Mouse (Mus musculus): ENCODE results near the gene Eif2d. TPM values are rescaled to one million over a fixed set of nuclear protein-coding genes. Genes with fewer than 3 reads are reported as not detected.

The Eif2d gene
- polyA plus RNA-seq, 1 experiment from 2014 or later, result 32.3 TPM

GRCm38 (mm10) chr1:131174299-131174861 is 21.4 kb downstream of the Eif2d start:
- no peak overlapping the region for H3K4me2 ChIP-seq
- ATAC-seq (ENCODE audit: low read depth) (no peak), DNase-seq (no peak)
- peaks cover 87% of the 10 kb centered on the region for H3K36me3 ChIP-seq
- H3K4me1 ChIP-seq (replicated peaks), result no peaks in the 10 kb centered on the region
- H3K4me3 ChIP-seq (replicated peaks), result no peak overlapping the region
- no peaks in the 10 kb centered on the region for H3K27me3 ChIP-seq
- H3K27ac ChIP-seq, result no peak overlapping the region
- no peak overlapping the region for H3K9ac ChIP-seq
- 74% methylated on average over 12 of the region's 12 CpGs for whole genome bisulfite sequencing (ENCODE audit: insufficient replicate concordance)
- no peaks in the 10 kb centered on the region for H3K9me3 ChIP-seq (replicated peaks)

GRCm38 (mm10) chr1:131175189-131175588 is 22.2 kb downstream of the Eif2d start:
- no peak overlapping the region for H3K9ac ChIP-seq
- H3K36me3 ChIP-seq, result peaks cover 87% of the 10 kb centered on the region
- WGBS (ENCODE audit: insufficient replicate concordance), result 92% methylated on average over 1 of the region's 1 CpGs
- no peaks in the 10 kb centered on the region for H3K9me3 ChIP-seq (replicated peaks)
- ATAC-seq (ENCODE audit: low read depth) (no peak), DNase-seq (no peak)
- no peak overlapping the region for H3K4me2 ChIP-seq
- no peaks in the 10 kb centered on the region for H3K4me1 ChIP-seq (replicated peaks)
- H3K27me3 ChIP-seq, result no peaks in the 10 kb centered on the region
- no peak overlapping the region for H3K4me3 ChIP-seq (replicated peaks)
- no peak overlapping the region for H3K27ac ChIP-seq

- Histone ChIP-seq H3K4me3 (replicated peaks) (no peak overlapping the region), H3K9me3 (replicated peaks) (no peaks in the 10 kb centered on the region), H3K4me2 (no peak overlapping the region), H3K27me3 (no peaks in the 10 kb centered on the region), H3K36me3 (peaks cover 83% of the 10 kb centered on the region), H3K4me1 (replicated peaks) (no peaks in the 10 kb centered on the region), H3K27ac (no peak overlapping the region), H3K9ac (no peak overlapping the region)
- no peak for ATAC-seq (ENCODE audit: low read depth)
- WGBS (ENCODE audit: insufficient replicate concordance), result 82% methylated on average over 8 of the region's 8 CpGs
- DNase-seq, result no peak
These were observed 22.8 kb downstream of the Eif2d start for GRCm38 (mm10) chr1:131175819-131176218.

GRCm38 (mm10) chr1:131177249-131177648 is 24.3 kb downstream of the Eif2d start:
- no peak overlapping the region for H3K9ac ChIP-seq
- no peak for ATAC-seq (ENCODE audit: low read depth)
- H3K27ac ChIP-seq, result no peak overlapping the region
- H3K4me3 ChIP-seq (replicated peaks), result no peak overlapping the region
- WGBS (ENCODE audit: insufficient replicate concordance), result 86% methylated on average over 4 of the region's 4 CpGs
- H3K9me3 ChIP-seq (replicated peaks), result no peaks in the 10 kb centered on the region
- no peaks in the 10 kb centered on the region for H3K27me3 ChIP-seq
- no peaks in the 10 kb centered on the region for H3K4me1 ChIP-seq (replicated peaks)
- no peak for DNase-seq
- peaks cover 69% of the 10 kb centered on the region for H3K36me3 ChIP-seq
- no peak overlapping the region for H3K4me2 ChIP-seq

GRCm38 (mm10) chr1:131178083-131178482 is 25.1 kb downstream of the Eif2d start:
- H3K4me1 ChIP-seq (replicated peaks), result no peaks in the 10 kb centered on the region
- WGBS (ENCODE audit: insufficient replicate concordance), result 69% methylated on average over 5 of the region's 5 CpGs
- H3K36me3 ChIP-seq, result peaks cover 60% of the 10 kb centered on the region
- no peaks in the 10 kb centered on the region for H3K9me3 ChIP-seq (replicated peaks)
- DNase-seq, result no peak
- H3K9ac ChIP-seq, result no peak overlapping the region
- H3K4me2 ChIP-seq, result no peak overlapping the region
- no peak overlapping the region for H3K27ac ChIP-seq
- no peak overlapping the region for H3K4me3 ChIP-seq (replicated peaks)
- no peak for ATAC-seq (ENCODE audit: low read depth)
- H3K27me3 ChIP-seq, result no peaks in the 10 kb centered on the region

GRCm38 (mm10) chr1:131180386-131180785 is 27.4 kb downstream of the Eif2d start:
- no peak for DNase-seq
- H3K27me3 ChIP-seq, result no peaks in the 10 kb centered on the region
- H3K9ac ChIP-seq, result no peak overlapping the region
- 0 out of 2 replicates have a peak, but pooled peaks cover 4% of the 10 kb centered on the region for H3K4me1 ChIP-seq (replicated peaks)
- 77% methylated on average over 7 of the region's 7 CpGs for WGBS (ENCODE audit: insufficient replicate concordance)
- H3K4me3 ChIP-seq (replicated peaks), result no peak overlapping the region
- H3K9me3 ChIP-seq (replicated peaks), result no peaks in the 10 kb centered on the region
- H3K4me2 ChIP-seq, result no peak overlapping the region
- H3K27ac ChIP-seq, result no peak overlapping the region
- peaks cover 38% of the 10 kb centered on the region for H3K36me3 ChIP-seq
- no peak for ATAC-seq (ENCODE audit: low read depth)

GRCm38 (mm10) chr1:131181642-131182527 is 28.9 kb downstream of the Eif2d start:
- Histone ChIP-seq H3K27me3 (no peaks in the 10 kb centered on the region), H3K4me3 (replicated peaks) (no peak overlapping the region), H3K9ac (no peak overlapping the region), H3K36me3 (peaks cover 23% of the 10 kb centered on the region), H3K9me3 (replicated peaks) (no peaks in the 10 kb centered on the region), H3K27ac (no peak overlapping the region), H3K4me1 (replicated peaks) (peaks cover 16% of the 10 kb centered on the region), H3K4me2 (no peak overlapping the region)
- DNase-seq (peak; percentile 56), ATAC-seq (ENCODE audit: low read depth) (no peak; the same call in none of the 2 replicates)
- 54% methylated on average over 9 of the region's 9 CpGs for WGBS (ENCODE audit: insufficient replicate concordance)

GRCm38 (mm10) chr1:131183201-131183600 is 30.2 kb downstream of the Eif2d start:
- Histone ChIP-seq H3K27ac (no peak overlapping the region), H3K9ac (no peak overlapping the region), H3K27me3 (no peaks in the 10 kb centered on the region), H3K4me1 (replicated peaks) (peaks cover 20% of the 10 kb centered on the region), H3K36me3 (peaks cover 10% of the 10 kb centered on the region; the same call in 1 of the 2 replicates), H3K4me3 (replicated peaks) (no peak overlapping the region), H3K4me2 (no peak overlapping the region), H3K9me3 (replicated peaks) (no peaks in the 10 kb centered on the region)
- DNase-seq (no peak), ATAC-seq (ENCODE audit: low read depth) (no peak)
- 65% methylated on average over 7 of the region's 7 CpGs for WGBS (ENCODE audit: insufficient replicate concordance)

- no peak overlapping the region for H3K4me3 ChIP-seq (replicated peaks)
- H3K27me3 ChIP-seq, result no peaks in the 10 kb centered on the region
- H3K4me1 ChIP-seq (replicated peaks), result peaks cover 30% of the 10 kb centered on the region
- H3K4me2 ChIP-seq, result no peak overlapping the region
- H3K9me3 ChIP-seq (replicated peaks), result no peaks in the 10 kb centered on the region
- WGBS (ENCODE audit: insufficient replicate concordance), result 57% methylated on average over 9 of the region's 9 CpGs
- H3K9ac ChIP-seq, result no peak overlapping the region
- no peak for DNase-seq
- peaks cover 8% of the 10 kb centered on the region; the same call in 1 of the 2 replicates for H3K36me3 ChIP-seq
- no peak overlapping the region for H3K27ac ChIP-seq
- ATAC-seq (ENCODE audit: low read depth), result no peak
These were observed 31.4 kb downstream of the Eif2d start for GRCm38 (mm10) chr1:131184253-131184955.

- H3K4me2 ChIP-seq, result no peak overlapping the region
- H3K4me3 ChIP-seq (replicated peaks), result no peak overlapping the region
- H3K27me3 ChIP-seq, result no peaks in the 10 kb centered on the region
- ATAC-seq (ENCODE audit: low read depth) (no peak), DNase-seq (no peak)
- peaks cover 32% of the 10 kb centered on the region for H3K4me1 ChIP-seq (replicated peaks)
- H3K27ac ChIP-seq, result no peak overlapping the region
- peaks cover 1% of the 10 kb centered on the region; the same call in 1 of the 2 replicates for H3K36me3 ChIP-seq
- no peak overlapping the region for H3K9ac ChIP-seq
- no peaks in the 10 kb centered on the region for H3K9me3 ChIP-seq (replicated peaks)
- 54% methylated on average over 8 of the region's 8 CpGs for WGBS (ENCODE audit: insufficient replicate concordance)
These were observed 32.1 kb downstream of the Eif2d start for GRCm38 (mm10) chr1:131184956-131185660.
